Mouse (Mus musculus): Measurements from ENCODE around the gene Ctnnd1. TPM values are rescaled to one million over a fixed set of nuclear protein-coding genes. Genes with fewer than 3 reads are reported as not detected.

Ctnnd1 gene
- total and polyA plus RNA-seq, 3 experiments, result 11.5 to 31.6 TPM; not detected in 1

DNA sequence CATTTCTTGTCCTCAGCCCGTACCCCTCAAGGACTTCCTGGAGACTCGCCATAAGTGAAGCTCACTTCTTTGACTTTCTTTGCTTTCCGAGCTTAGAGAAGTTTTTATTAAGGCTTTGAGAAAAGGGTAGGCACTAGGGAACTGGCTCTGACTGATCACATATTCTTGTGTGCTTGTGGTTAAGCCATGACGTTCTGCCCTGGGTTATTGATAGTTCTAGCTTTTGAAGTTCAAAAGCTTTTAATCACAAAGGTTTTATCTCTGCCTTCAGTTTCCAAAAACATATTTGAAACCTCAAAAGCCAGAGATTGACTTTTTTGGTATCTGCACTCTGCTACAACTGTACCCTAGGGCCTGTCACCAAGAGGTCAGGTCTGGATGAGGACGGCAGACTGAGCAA, 68.3 kb downstream of the Ctnnd1 start:
- Histone ChIP-seq H3K9me3 (replicated peaks; ENCODE audit: insufficient read depth, low read length) (no peaks in the 10 kb centered on the region), H3K27ac (ENCODE audit: control insufficient read depth, low read depth, low read length) (no peak overlapping the region), H3K9ac (ENCODE audit: control insufficient read depth, low read depth, low read length, poor library complexity, severe bottlenecking) (no peak overlapping the region), H3K4me3 (ENCODE audit: control insufficient read depth in 1 of 2, insufficient read depth in 1 of 2, low read depth in 2 of 2, low read length in 2 of 2) (no peak overlapping the region), H3K36me3 (ENCODE audit: control insufficient read depth in 1 of 2, insufficient read depth in 2 of 2, low read length in 2 of 2) (no peaks in the 10 kb centered on the region), H3K4me1 (ENCODE audit: control insufficient read depth in 1 of 2, insufficient read depth in 2 of 2, low read length in 2 of 2) (no peaks in the 10 kb centered on the region), H3K27me3 (ENCODE audit: control insufficient read depth in 1 of 2, insufficient read depth in 2 of 2, low read length in 2 of 2) (no peaks in the 10 kb centered on the region), H3K79me2 (ENCODE audit: control insufficient read depth, insufficient read depth, low read length, poor library complexity) (no peaks in the 10 kb centered on the region)
- DNase-seq (ENCODE audit: low read depth, low spot score), result no peak
- TF ChIP-seq MXI1 (IDR thresholded peaks at IDR 0.05; ENCODE audit: low read depth, low read length), result no peak

DNA sequence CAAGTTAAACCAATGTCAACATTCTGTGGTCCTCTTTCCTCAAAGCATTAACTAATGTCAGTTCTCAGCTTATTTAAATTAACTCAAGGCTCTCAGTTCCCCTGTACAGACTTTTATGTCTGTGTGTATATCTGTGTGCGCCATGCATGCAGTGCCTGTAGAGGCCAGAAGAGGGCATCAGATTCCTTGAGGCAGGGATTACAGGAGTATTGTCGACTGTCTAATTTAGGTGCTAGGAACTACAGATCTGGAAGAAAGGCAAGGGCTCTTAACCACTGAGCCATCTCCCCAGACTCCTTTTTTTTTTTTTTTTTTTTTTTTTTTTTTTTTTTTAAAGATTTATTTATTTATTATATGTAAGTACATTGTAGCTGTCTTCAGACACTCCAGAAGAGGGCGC, 69.4 kb downstream of the Ctnnd1 start:
- Histone ChIP-seq H3K27ac (ENCODE audit: control insufficient read depth, low read depth, low read length) (no peak overlapping the region), H3K4me3 (ENCODE audit: control insufficient read depth in 1 of 2, insufficient read depth in 1 of 2, low read depth in 2 of 2, low read length in 2 of 2) (no peak overlapping the region), H3K9ac (ENCODE audit: control insufficient read depth, low read depth, low read length, poor library complexity, severe bottlenecking) (no peak overlapping the region), H3K4me1 (ENCODE audit: control insufficient read depth in 1 of 2, insufficient read depth in 2 of 2, low read length in 2 of 2) (no peaks in the 10 kb centered on the region), H3K9me3 (replicated peaks; ENCODE audit: insufficient read depth, low read length) (no peaks in the 10 kb centered on the region), H3K27me3 (ENCODE audit: control insufficient read depth in 1 of 2, insufficient read depth in 2 of 2, low read length in 2 of 2) (no peaks in the 10 kb centered on the region), H3K36me3 (ENCODE audit: control insufficient read depth in 1 of 2, insufficient read depth in 2 of 2, low read length in 2 of 2) (no peaks in the 10 kb centered on the region), H3K79me2 (ENCODE audit: control insufficient read depth, insufficient read depth, low read length, poor library complexity) (no peaks in the 10 kb centered on the region)
- DNase-seq (ENCODE audit: low read depth, low spot score), result peak; percentile 77
- peak; percentile 77 for TF ChIP-seq CTCF (IDR thresholded peaks at IDR 0.05 in 2 of 3, conservative IDR thresholded peaks at IDR 0.05 in 1 of 3; ENCODE audit: control insufficient read depth in 1 of 3, insufficient read depth in 1 of 3, low read depth in 2 of 3, low read length in 3 of 3, poor library complexity in 1 of 3, severe bottlenecking in 1 of 3)
- TF ChIP-seq ZC3H11A (IDR thresholded peaks at IDR 0.05; ENCODE audit: low read depth, low read length), result peak; percentile 69
- no peak for TF ChIP-seq USF2 (IDR thresholded peaks at IDR 0.05; ENCODE audit: borderline replicate concordance in 1 of 2, insufficient read depth in 1 of 2, low read depth in 1 of 2, low read length in 2 of 2)
- TF ChIP-seq RAD21 (IDR thresholded peaks at IDR 0.05; ENCODE audit: low read depth, low read length), result peak; percentile 58
- peak; percentile 80 for TF ChIP-seq SMC3 (IDR thresholded peaks at IDR 0.05; ENCODE audit: low read depth, low read length)
- no peak for TF ChIP-seq GATA1 (IDR thresholded peaks at IDR 0.05; ENCODE audit: low read depth, low read length)

DNA sequence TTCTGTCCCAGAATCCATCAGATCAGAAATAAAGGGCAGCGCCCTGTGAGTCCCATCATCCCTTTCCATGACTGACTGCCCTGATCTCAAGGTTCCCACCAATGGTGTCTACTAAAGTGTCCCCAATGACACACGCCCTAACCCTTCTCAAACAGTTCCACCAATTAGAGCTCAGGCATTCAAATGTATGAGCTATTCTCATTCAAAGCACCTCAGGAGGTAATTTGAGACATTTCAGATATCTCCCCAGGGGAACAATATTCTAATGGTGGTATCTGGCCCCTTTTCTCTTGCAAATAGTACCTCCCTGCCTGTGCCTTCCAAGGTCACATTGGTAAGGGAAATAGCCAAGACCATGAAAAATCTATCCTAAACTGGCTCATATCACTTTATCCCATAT, 71.3 kb downstream of the Ctnnd1 start:
- Histone ChIP-seq H3K27ac (ENCODE audit: control insufficient read depth, low read depth, low read length) (no peak overlapping the region), H3K4me3 (ENCODE audit: control insufficient read depth in 1 of 2, insufficient read depth in 1 of 2, low read depth in 2 of 2, low read length in 2 of 2) (no peak overlapping the region), H3K36me3 (ENCODE audit: control insufficient read depth in 1 of 2, insufficient read depth in 2 of 2, low read length in 2 of 2) (no peaks in the 10 kb centered on the region), H3K4me1 (ENCODE audit: control insufficient read depth in 1 of 2, insufficient read depth in 2 of 2, low read length in 2 of 2) (no peaks in the 10 kb centered on the region), H3K9ac (ENCODE audit: control insufficient read depth, low read depth, low read length, poor library complexity, severe bottlenecking) (no peak overlapping the region), H3K79me2 (ENCODE audit: control insufficient read depth, insufficient read depth, low read length, poor library complexity) (no peaks in the 10 kb centered on the region), H3K27me3 (ENCODE audit: control insufficient read depth in 1 of 2, insufficient read depth in 2 of 2, low read length in 2 of 2) (no peaks in the 10 kb centered on the region), H3K9me3 (replicated peaks; ENCODE audit: insufficient read depth, low read length) (no peaks in the 10 kb centered on the region)
- no peak for DNase-seq (ENCODE audit: low read depth, low spot score)
- TF ChIP-seq ZC3H11A (IDR thresholded peaks at IDR 0.05; ENCODE audit: low read depth, low read length) (no peak), TBP (IDR thresholded peaks at IDR 0.05; ENCODE audit: low read depth, low read length) (no peak), CHD1 (IDR thresholded peaks at IDR 0.05; ENCODE audit: low read depth, low read length) (no peak), POLR2A (IDR thresholded peaks at IDR 0.05; ENCODE audit: control insufficient read depth in 1 of 2, insufficient read depth in 1 of 2, low read depth in 1 of 2, low read length in 2 of 2, poor library complexity in 1 of 2) (no peak), POLR2AphosphoS2 (IDR thresholded peaks at IDR 0.05; ENCODE audit: low read length) (no peak), ETS1 (IDR thresholded peaks at IDR 0.05; ENCODE audit: low read depth, low read length) (no peak), GATA1 (IDR thresholded peaks at IDR 0.05; ENCODE audit: low read depth, low read length) (no peak), MYC (IDR thresholded peaks at IDR 0.05; ENCODE audit: low read depth, low read length) (no peak), SMC3 (IDR thresholded peaks at IDR 0.05; ENCODE audit: low read depth, low read length) (no peak), POLR2AphosphoS5 (IDR thresholded peaks at IDR 0.05; ENCODE audit: borderline replicate concordance, low read depth, low read length) (no peak)
